Mouse (Mus musculus): ENCODE results near the gene Clptm1. TPM values are rescaled to one million over a fixed set of nuclear protein-coding genes. Genes with fewer than 3 reads are reported as not detected.
A peak's percentile ranks its signal among the peaks of the same experiment; 100 is the strongest.

The Clptm1 gene
- total RNA-seq (2021), result 100 to 1,000 TPM; 105 to 115 TPM

DNA sequence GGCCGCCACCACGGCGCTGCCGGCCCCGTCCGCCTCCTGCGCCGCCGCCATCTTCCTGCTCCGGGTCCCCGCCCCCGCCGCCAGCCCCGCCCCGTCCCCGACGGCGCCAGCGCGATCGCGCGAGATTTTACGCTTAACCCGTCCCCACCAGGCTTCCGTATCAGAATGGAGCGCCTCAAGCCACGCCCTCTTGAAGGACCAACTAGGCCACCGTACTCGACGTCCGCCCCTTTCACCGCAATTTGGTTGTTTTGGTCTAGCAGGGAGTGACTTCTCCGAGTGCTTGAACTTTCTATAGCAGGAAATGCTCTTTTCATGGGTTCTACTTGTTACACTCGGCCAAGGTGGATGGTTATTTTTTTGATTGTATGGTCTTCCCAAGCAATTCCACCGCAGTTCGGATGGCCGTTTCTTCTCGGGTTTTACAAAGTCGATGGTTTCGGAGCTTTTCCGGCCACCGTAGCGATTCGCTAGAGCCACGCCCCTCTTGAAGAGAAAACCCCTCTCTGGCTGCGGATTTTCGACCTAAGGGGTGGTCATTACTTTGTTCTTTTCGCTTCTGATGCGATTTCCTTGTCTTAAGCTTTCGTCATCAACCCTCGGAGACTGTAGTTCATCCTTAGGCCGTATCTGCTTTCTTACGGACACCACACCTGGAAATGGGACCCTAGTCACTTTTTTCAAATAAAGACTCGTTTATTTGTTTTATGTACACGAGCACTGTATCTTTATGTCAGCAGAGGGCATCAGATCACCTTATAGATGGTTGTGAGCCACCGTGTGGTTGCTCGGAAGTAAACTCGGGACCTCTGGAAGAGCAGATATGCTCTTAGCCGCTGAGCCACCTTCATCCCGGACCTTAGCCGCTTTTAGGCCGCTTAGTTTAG, at the start of gene Clptm1:
Gene Clptm1 (minus strand): TSS at position 79 of the 887 bp plus-strand sequence.
- intact Hi-C loops (cut with DNase I), result no loop called here
- peak; percentile 97 for DNase-seq

DNA sequence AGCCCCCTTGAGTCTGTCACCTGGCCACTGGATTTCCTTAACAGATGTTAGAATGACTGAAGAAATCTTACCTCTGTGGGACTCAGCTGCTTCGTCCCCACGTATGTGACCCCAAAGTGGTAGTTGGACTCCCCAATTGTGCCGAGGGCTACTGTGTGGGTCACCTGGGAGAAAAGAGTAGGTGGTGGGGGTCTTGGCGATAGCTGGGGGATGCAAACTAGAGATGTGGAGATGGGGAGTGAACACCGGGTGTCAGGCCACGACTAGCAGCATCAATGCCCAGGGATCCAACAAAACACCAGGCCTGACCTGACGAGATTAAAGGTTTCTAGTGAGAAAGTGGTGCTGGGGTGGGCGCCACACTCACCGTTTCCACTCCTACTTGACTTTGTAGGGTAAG, 48.8 kb upstream of the Clptm1 start:
- no peak for DNase-seq
- intact Hi-C loops (cut with DNase I), result no loop called here

DNA sequence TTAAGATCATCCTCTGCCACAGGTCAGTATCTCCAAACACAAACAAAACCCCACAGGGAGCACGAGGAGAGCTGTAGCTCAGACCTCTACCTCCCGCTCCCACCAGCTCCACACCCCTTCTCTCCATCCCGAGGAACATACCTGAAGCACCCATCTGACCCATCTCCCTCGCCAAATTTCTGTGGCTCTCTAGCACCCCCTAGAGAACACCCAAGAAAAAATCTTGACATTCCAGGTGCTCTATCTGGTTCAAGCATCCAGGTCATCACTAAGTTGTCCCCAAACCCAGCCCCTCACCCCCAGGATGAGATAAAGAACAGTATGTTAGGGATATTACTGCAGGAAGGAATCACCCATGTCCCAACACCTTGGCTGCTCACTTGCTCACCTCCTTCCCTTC, 48.4 kb upstream of the Clptm1 start:
- intact Hi-C loops (cut with DNase I), result no loop called here
- no peak for DNase-seq

DNA sequence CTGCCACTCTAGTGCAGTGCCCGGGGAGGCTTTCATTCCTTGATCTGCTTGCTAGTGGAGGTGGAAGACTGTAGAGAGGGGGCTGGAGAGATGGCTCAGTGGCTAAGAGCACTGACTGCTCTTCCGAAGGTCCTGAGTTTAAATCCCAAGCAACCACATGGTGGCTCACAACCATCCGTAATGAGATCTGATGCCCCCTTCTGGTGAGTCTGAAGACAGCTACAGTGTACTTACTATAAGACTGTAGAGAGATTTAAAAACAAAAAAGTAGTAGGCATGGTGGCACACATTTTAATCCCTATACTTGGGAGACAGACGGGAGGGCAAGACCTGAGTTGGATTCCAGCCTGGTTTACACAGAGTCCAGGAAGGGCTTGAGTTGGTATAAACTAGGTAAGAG, 47.6 kb upstream of the Clptm1 start:
- intact Hi-C loops (cut with DNase I), result no loop called here
- no peak for DNase-seq

DNA sequence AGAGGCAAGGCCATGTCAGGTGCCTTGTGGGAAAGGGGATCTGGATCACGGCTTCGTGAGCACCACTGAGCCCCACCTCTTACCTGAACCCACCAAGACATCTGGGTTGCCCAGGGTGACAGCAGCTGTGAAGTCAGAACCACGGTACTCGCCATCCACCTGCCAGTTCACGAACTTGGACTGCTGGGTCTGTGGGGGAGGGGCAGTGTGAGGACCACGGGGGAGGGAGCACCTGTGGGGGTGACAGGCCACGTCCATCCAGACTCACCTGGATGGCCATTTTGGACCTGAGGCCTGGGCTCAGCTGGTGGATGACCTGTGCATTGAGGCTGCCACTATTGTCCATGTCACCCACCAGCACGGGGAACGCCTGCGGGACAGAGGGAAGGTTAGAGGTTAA, 45.8 kb upstream of the Clptm1 start:
- intact Hi-C loops (cut with DNase I), result no loop called here
- DNase-seq, result no peak

DNA sequence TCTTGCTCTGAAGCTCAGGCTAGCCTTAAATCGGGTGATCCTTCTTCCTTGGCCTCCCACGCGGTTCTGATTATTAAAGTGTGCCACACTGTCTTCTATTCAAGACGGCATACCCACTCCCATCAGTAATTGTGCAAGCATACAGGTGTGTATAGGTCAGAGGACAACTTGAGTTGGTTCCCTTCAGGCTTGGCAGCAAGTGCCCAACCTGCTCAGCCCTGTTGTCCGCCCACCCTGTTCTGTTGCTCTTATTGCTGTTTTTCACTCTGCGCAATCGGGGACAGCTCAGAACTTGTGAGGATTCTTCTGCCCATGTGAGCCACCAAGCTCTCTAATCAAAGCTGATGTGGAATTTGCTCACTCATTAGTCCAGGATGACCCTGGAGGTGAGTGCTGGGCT, 40.4 kb upstream of the Clptm1 start:
- DNase-seq, result no peak
- intact Hi-C loops (cut with DNase I), result loop anchor here (10.0 kb wide), 1 partner anchor 300 kb away; the partner anchor contains the start of genes Ckm and Klc3

DNA sequence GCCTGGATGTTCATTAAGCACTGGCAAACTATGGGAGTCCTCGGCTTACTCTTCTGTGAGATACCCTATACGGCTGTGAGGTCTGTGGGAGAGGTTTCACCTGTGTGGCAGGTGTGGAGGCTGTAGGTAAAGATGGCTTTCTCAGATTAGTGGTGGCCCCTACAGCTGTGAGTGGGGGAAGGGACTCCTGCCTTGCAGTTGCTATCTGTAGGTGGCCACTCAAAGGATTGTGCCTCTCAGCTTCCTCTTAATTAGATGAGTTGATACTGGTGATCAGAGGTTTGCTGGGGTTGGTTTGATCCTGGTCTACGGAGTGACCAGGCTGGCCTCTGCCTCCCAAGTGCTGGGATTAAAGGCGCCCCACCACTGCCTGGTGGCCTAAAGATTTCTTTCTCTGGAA, 39.6 kb upstream of the Clptm1 start:
- no peak for DNase-seq
- intact Hi-C loops (cut with DNase I), result loop anchor here (10.0 kb wide), 1 partner anchor 300 kb away; the partner anchor contains the start of genes Ckm and Klc3

DNA sequence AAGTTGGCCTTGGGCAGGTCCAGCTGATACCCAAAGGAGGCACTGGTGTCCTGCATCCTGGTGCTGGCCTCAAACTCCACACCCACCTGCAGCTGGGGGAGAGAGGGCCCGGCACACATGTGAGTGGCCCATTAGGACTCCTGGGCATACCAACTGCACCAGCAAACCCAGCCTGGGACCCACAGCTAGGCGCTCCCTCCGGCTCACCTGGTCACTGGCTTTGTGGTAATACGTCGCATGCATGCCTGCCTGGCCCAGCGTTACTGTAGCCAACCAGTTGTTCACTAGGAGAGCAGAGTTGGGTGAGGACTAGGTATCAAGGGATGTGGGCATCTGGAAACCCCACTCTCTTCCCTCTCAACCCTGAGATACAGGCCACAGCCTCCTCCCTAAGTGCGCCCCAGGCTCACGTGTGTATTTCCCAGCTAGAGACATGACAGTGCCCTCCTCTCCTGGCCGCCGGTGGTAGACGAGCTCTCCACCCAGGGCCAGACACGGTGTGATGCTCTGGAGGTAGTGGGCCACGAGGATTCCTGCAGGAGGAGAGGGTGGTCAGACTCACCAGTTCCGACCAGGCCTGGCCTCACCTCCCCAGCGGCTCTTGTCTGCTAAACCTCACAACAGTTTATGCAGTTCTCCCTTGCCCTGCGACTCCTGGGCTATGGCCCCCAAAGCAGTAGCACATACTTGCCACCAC, 38.2 kb upstream of the Clptm1 start:
- no peak for DNase-seq
- intact Hi-C loops (cut with DNase I), result loop anchor here (10.0 kb wide), 1 partner anchor 298 kb away; the partner anchor contains the start of genes Ckm and Klc3

DNA sequence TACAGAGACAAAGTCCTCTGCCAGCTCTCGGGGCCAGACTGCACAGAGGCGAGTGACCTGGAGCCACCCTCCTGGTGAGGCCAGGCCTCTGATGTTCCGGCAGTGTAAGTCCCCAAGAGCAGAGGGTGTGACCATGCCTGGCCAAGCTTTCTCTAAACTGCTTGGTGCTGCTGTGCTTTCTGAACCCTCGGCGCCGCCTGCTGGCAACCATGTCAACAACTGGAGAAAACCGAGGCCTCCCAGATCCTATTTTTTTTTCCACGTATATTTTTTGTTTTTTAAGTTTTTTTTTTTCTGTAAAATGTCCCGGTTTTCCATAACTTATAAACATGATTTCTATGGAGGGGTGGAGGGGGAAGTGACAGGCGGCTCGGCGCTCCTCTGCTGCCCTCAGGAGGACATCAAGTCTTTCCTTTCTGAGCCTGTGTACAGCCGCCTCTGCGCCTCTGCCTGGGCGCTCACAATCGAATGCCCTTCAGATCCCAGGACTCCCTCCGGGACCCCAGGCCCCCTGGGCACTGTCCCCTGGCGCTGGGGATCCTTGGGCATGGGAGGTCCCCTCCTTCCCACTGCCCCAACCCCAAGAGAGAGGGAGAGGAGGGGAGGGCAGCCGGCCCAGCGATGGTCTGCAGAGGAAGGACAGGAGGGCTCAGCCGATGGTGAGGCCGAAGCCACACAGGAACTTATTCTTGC, 36.4 kb upstream of the Clptm1 start:
- intact Hi-C loops (cut with DNase I), result loop anchor here (1.0 to 10.0 kb wide), 2 partner anchors 34 to 296 kb away; partner anchors contain the start of genes Ckm and Klc3
- peak; percentile 73 for DNase-seq

DNA sequence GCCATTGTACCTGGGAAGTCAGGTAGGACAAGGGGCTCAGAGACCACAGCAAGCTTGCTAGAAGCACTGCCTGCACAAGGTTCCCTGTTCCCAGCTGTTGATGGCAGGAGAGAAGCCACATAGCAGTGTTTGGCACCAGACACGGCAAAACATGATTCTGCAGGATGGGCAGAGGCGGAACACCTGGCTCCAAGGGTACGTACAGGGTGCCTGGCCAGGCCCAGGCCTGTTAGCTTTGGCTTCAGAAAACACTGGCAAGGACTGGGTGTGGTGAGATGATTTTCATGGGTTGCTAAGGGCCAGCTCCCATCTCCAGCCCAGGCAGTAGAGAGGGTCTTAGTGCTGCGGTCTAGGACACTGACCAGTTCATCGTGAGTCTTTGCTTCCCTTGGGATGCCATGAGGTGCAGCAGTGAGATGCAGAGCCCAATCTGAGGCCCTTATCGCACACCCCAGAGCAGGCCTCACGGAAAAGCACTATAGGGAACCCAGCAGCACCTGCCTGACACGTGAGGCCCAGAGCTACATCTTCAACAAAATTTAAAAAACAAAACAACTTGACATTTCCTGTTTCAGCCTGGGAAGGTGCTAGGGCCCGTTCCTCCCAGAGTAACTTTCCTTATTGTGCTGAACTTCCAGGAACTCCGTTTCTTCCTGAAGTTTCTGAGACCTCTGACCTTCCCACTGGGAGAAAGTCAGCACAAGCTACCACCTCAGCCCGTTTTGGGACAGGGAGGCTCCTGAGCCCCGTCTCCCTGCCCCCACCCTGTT, 35.7 kb upstream of the Clptm1 start:
- intact Hi-C loops (cut with DNase I), result loop anchor here (1.0 to 10.0 kb wide), 2 partner anchors 33 to 296 kb away; partner anchors contain the start of genes Ckm and Klc3
- no peak for DNase-seq

DNA sequence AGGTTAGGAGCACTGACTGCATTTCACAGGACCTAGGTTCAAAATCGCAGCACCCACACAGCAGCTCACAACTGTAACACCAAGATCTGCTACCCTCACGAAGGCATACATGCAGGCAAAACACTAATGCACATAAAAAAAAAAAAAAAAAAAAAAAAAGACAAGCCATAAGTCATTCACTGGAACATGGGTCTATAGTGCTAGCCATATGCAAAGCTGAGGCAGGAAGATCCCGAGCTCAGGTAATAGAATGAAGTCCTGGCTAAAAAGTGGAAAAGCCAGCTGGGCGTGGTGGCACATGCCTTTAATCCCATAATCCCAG, 35.0 kb upstream of the Clptm1 start:
- intact Hi-C loops (cut with DNase I), result loop anchor here (10.0 kb wide), 1 partner anchor 295 kb away; the partner anchor contains the start of genes Ckm and Klc3
- DNase-seq, result no peak

DNA sequence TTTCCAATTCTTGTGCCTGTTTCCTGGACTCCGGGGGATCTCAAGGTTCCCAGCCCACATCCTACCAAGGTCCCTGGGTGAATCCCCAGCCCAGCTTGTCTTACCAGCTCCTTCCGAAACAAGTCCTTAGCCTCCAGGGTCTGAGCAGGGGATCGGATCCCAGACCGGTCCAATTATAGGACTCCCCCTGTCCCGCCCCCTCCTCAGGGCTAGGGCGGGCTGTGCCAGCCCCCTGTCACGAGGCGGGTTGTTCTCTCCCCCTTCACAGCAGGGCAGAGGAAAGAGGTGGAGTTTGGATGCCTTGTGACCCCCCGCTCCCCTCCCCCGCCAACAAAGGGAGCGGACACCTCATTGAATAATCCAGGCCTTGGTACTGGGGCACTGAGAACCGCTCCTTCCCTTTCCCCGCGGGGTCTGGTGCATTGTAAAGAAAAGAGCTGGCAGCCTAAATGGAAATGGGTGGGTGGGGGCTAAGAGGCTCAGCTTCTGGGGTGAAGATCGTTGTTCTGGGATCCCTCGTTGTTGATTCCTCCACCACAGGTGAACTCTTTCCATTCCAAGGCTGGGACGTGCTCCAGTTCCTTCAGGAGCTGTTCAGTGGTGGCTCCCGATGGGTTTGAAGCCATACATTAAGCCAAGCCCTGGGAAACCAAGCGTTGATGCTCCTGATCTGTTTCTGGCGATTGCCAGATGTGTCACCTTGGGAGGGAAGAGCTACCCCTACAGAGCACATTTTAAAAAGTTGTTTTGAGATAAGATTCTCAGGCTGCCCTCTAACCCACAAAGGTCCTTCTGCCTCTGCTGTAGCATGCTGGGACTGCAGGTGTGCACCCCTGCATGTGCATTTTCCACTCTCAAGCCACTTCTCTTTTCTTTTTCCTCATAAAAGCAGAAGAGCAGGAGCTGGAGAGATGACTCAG, 34.3 kb upstream of the Clptm1 start, which contains the start of gene Apoe:
Gene Apoe (minus strand): TSS at position 282 of the 920 bp plus-strand sequence.
- intact Hi-C loops (cut with DNase I), result no loop called here

DNA sequence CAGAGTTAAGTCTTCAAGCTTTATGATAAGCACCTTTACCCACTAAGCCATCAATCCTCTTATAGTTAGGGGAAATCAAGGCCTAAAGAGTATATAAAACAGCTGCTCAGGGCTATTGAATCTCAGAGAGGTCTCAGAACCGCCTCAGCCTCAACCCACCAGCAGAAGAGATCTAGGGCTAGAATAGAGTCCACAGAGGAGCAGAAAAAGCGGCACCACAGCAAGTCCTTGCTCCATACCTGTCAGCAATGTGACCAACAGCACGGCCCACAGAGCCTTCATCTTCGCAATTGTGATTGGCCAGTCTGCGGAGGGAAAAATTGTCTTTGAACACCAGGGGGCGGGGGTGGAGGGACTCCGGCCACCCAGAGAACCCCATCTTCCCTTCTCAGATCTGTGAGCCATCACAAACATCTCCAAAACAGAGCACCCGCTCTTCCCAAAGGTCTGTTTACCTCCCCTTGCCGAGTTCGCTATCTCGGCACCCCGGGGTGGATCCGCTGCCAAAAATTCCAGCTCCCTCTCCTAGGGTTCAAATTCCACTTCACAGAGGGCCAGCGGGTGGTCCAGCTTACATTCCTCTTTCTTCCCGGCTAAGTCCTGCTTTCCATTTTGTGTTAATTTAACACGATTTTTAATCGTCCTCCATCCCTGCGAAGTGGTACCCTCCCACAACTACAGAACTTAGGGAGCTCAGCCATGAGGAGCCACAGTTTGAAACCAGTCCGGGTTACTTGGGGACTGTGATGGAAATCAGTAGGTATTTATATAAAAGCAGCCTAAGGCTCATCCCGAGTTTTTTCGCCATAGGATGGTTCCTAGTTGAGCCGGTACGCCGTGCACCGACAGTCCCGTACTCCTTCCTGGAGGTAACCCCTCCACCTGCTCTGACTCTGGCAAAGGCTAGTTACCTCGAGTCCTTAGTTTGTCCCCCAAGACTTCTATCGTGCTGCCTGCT, 33.4 kb upstream of the Clptm1 start:
- intact Hi-C loops (cut with DNase I), result no loop called here
- DNase-seq, result no peak

More for the DNA sequence above, 34.3 kb upstream of the Clptm1 start, which contains the start of gene Apoe:
- peak; percentile 76 for DNase-seq

DNA sequence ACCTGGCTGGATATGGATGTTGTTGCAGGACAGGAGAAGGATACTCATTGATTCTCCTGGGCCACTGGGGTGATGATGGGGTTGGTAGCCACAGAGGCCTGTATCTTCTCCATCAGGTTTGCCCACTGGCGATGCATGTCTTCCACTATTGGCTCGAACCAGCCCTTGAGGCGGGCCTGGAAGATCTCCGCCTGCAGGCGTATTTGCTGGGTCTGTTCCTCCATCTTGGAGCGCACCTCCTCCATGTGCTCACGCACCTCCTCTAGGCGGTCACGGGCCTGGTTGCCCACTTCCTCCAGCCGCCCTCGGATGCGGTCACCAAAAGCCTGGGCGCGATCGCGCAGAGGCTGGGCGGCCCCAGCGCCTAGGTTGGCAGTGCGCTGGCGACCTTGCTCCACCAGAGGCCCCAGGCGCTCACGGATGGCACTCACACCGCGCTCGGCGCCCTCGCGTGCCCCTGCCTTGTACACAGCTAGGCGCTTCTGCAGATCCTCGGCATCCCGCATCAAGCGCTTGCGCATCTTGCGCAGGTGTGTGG, 31.6 kb upstream of the Clptm1 start:
- intact Hi-C loops (cut with DNase I), result no loop called here
- no peak for DNase-seq

DNA sequence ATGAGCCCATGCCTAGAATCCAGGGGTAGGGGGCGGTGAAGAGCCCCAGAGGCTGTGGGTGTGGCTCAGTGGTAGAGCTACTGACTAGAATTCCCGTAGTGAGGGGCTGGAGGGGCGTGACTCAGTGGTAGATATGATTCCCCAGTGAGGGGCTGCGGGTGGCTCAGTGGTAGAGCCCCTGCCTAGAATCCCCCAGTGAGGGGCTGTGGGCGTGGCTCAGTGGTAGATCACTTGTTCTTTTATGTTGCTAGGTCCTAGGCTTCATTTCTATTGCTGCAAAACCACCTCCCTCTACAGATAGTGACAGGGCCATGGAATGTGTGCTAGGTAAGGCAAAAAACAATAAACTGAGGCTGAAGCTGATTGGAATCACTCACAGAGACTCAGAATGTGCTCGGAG, 31.0 kb upstream of the Clptm1 start:
- no peak for DNase-seq
- intact Hi-C loops (cut with DNase I), result no loop called here

DNA sequence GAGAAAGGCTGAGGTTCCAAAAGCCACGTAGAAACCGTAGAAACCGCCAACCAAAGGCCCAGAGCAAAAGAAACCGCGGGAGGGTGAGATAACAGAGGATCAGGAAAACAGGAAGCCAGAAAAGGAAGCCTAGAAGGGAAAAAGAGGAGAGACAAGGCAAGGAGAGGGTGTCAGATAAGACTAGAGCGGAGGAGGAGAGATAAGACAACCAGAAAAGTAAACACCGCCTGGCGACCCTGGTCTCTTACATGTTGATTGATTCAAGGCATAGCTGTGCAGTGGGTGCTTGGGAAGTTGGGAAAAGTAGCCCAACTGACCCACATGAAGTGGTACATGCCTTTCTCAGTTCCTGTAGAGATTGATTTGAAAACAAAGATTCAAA, 30.4 kb upstream of the Clptm1 start:
- intact Hi-C loops (cut with DNase I), result no loop called here
- DNase-seq, result no peak

DNA sequence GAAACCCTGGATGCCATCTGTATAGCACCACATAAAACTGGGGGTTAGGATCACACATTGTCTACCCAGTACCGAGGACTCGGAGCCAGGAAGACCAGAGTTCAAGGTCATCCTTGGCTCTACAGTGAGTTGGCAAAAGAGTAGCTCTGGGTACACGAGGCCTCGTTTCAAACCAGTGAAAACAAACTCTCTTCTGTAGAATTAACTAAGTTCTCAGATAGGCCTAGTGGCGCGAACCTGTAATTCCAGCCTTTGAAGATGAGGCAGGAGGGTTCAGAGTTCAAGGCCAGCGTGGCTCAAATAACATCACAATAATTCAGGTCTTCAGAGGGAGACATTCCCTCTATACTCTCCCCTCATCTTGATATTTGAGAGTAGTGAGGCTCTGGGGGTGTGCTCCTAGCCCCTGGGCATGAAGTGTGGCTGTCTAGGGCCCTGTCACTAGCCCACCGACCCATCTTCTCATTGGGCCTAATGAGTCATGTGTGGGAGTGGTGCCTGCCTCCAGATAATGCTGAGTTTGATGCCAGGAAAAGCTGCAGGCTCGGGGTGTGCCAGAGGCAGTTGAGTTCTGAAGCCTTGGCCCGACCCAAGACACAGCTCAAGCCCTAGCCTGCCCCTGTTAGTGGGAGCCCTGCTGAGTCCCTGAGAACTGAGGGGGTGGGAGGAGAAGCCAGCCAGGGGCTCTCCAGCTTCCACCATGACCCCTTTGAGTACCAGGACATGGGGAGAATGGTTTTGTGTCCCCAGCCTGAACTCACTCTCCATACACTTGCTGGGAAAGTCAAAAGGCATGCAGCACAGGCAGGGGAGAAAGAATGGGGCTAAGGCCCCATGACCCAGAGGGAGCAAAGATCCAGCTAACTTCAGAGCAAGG, 29.7 kb upstream of the Clptm1 start:
- no peak for DNase-seq
- intact Hi-C loops (cut with DNase I), result no loop called here
